Mouse (Mus musculus): ENCODE results near the gene Zfp664. TPM values are rescaled to one million over a fixed set of nuclear protein-coding genes. Genes with fewer than 3 reads are reported as not detected.

Gene Zfp664
- total RNA-seq, 2 experiments from 2014 or later = 66.0 to 71.9 TPM

- DNase-seq (ENCODE audit: low spot score in 2 of 2) = no peak
- intact Hi-C loops (cut with DNase I) = no loop called here
Measured at GRCm38 (mm10) chr5:124912946-124913933, 50.7 kb downstream of the Zfp664 start.

DNA sequence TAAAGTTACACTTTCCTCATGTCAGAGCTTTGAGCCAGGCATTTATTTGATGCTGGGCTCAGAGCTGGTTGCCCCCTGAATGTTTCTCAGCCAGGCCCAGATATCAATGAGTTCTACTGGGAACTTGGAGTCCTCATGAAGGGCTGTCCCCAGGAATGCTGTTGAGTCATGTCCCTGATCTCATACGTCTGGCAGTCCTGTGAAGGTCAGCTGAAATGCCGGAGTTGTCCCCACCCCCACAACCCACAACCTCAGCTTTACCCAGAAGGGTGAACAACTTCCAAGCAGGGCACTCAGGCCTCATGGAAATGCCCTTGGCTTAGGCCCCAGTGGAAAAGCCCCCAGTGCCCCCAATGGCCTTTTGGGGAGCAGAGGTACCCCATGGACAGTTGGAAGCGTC, 57.3 kb downstream of the Zfp664 start:
- intact Hi-C loops (cut with DNase I) = no loop called here
- no peak for DNase-seq (ENCODE audit: low spot score in 2 of 2)

DNA sequence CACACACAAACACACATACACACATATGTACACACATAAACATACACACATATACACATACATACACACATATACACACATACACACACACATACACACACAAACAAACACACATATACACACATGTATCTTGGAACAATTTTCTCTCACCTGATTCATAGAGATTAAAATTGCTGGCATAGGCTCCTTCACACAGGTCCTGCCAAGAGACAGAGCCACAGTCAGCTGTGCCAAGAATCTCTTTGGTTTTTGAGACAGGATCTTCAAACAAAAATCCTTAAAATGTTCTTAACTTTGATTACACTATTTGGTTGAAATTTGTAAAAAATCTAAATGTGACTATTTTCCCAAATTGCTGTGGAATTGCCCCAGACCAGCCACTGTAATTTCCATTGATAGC, 58.9 kb downstream of the Zfp664 start:
- DNase-seq (ENCODE audit: low spot score in 2 of 2) = no peak
- intact Hi-C loops (cut with DNase I) = no loop called here

- intact Hi-C loops (cut with DNase I) = no loop called here
- DNase-seq (ENCODE audit: low spot score in 2 of 2) = no peak
Measured at GRCm38 (mm10) chr5:124922356-124923352, 60.2 kb downstream of the Zfp664 start.

DNA sequence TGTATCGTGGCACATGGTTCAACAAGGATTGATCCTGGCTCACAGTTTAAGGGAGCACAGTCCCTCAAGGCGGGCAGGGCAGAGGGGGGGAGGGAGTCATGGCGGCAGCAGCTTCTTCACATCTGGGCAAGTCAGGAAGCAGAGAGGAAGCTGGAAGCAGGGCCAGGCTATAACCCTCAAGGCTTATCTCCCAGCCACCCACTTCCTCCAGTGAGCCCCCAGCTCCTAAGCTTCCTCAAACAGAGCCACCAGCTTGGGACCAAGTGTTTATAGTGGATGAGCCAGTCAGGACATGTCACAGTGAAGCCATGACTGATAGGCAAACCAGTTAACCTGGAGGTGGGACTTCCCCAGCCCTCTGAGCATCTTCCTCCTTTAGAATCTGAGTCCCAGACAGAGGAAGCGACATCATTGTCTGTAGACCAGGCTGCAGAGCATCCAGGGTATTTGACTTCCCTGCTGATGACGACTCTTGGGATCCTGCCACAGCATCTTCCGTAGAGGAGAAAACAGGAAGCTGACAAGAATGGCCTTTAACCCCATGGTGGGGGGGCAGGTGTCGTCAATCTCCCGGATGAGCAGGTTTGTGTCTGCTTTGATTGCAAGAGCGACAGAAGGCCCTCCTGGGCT, 67.0 kb downstream of the Zfp664 start:
- intact Hi-C loops (cut with DNase I) = loop anchor here (5.0 kb wide), 1 partner anchor 93 kb away; no protein-coding TSS in a partner anchor
- no peak for DNase-seq (ENCODE audit: low spot score in 2 of 2)

- intact Hi-C loops (cut with DNase I) = loop anchor here (5.0 kb wide), 1 partner anchor 92 kb away; no protein-coding TSS in a partner anchor
- DNase-seq (ENCODE audit: low spot score in 2 of 2) = no peak
Measured at GRCm38 (mm10) chr5:124930055-124930439, 67.6 kb downstream of the Zfp664 start.

- DNase-seq (ENCODE audit: low spot score in 2 of 2) = no peak
- intact Hi-C loops (cut with DNase I) = loop anchor here (5.0 kb wide), 1 partner anchor 92 kb away; no protein-coding TSS in a partner anchor
Measured at GRCm38 (mm10) chr5:124930603-124931002, 68.1 kb downstream of the Zfp664 start.

DNA sequence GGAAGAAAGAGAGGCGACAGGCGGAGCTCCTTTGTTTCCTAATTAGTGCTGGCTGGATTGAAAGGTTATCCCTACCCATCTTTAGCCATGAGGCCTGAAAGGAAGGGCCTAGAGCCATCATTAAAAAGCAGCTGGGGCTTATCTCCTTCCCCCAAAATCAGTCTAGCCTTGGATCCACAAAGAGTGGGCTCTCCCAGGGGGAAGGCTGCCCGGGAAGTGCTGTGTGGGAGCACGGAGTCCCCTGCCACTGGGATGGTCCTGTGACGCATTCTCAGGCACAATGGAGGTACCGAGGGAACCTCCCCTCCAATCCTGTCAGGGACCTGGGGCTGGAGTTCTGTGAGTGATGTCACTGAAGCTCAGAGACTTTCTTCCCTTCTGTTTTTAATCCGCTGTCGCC, 68.6 kb downstream of the Zfp664 start:
- DNase-seq (ENCODE audit: low spot score in 2 of 2) = no peak
- intact Hi-C loops (cut with DNase I) = loop anchor here (5.0 kb wide), 1 partner anchor 91 kb away; no protein-coding TSS in a partner anchor

DNA sequence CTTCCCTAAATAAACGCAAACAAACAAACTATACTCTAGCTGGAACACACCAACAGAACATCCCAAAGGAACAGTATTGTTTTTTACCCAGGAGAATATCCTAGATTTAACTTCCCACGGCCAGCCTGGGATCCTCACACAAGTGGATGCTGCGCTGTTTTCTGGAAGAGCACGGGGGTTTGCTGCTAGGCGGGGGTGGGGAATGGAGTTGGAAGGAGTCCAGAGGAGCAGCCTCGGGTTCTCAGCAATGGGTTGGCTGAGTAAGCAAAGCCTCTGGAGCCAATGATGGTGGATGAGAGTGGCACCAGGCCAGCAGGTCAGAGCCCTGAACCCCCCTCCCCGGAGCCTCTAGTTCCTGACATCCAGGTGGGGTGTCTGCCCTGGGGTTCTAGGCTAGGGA, 72.1 kb downstream of the Zfp664 start:
- intact Hi-C loops (cut with DNase I) = loop anchor here (5.0 kb wide), 1 partner anchor 88 kb away; no protein-coding TSS in a partner anchor
- DNase-seq (ENCODE audit: low spot score in 2 of 2) = peak; percentile 31 to 52

DNA sequence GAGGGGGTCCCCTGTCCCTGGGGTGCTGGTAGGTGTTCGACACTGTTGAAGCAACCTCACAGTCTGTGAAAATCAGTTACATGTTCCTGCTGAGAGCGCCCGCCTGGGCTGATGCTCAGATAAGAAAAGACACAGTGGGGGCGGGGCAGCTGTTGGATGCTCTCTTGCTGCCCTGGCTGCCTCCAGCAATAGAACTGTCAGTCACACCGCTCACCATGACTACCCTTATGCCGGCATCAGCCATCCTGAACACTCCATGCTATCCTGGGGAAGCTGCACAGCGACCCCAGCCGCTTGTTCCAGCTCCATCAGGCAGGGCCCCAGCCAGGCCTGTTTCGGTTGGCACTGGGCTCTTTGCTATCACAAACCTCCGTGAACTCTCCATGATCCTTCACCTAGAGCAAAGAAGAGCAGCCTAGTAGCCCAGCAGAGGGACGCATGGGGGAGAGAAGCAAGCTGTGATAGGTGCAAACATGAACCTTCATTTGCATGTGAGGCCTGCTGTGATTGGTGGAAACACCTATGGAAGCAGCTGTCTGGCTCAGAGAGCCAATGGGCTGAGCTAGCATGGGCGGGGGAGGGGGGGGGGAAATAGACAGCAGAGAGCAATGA, 80.8 kb downstream of the Zfp664 start:
- no peak for DNase-seq (ENCODE audit: low spot score in 2 of 2)
- intact Hi-C loops (cut with DNase I) = loop anchor here (5.0 kb wide), 1 partner anchor 59 kb away; the partner anchor contains the start of gene Rflna

- intact Hi-C loops (cut with DNase I) = loop anchor here (5.0 kb wide), 1 partner anchor 58 kb away; the partner anchor contains the start of gene Rflna
- DNase-seq (ENCODE audit: low spot score in 2 of 2) = peak in 1 of 2 experiments; percentile 26
Measured at GRCm38 (mm10) chr5:124943793-124944383, 81.4 kb downstream of the Zfp664 start.

GRCm38 (mm10) chr5:124944384-124944783, 81.9 kb downstream of the Zfp664 start:
- intact Hi-C loops (cut with DNase I) = loop anchor here (5.0 kb wide), 1 partner anchor 58 kb away; the partner anchor contains the start of gene Rflna
- DNase-seq (ENCODE audit: low spot score in 2 of 2) = no peak

GRCm38 (mm10) chr5:124945046-124945445, 82.6 kb downstream of the Zfp664 start:
- no peak for DNase-seq (ENCODE audit: low spot score in 2 of 2)
- intact Hi-C loops (cut with DNase I) = no loop called here

DNA sequence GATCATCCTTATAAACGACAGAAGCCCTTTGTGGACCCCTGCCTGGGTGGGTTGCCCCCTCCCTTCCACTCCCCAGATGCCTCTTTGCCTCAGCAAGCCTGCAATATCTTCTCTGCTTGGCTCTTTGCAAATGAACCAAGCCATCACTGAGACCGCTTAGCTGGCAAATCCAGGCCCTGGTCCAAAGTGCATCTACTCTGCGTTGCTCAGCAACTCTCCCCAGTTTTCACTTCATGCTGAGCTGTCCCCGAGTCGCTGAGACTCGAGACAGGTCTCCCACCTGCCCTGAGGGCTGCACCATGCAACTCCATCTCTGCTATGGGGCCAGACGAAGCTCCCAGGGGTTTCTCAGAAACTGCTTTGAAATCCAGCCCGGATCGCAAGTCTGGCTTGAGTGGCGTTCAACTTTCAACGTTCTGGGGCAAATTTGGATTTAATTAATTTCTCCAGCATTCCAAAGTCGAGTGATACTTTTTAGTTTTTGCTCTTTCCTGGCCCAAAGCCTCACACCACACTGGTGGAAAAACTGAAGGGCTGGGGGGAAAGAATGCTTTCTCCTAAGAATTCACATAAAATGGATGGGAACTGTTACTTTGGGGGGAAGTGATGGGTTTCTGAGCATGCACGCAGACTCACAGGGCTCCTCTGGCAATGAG, 88.3 kb downstream of the Zfp664 start:
- intact Hi-C loops (cut with DNase I) = no loop called here
- no peak for DNase-seq (ENCODE audit: low spot score in 2 of 2)

- intact Hi-C loops (cut with DNase I) = no loop called here
- DNase-seq (ENCODE audit: low spot score in 2 of 2) = no peak
Measured at GRCm38 (mm10) chr5:124951333-124951732, 88.8 kb downstream of the Zfp664 start.
